Mouse (Mus musculus) inflammation-experienced regulatory T-cells, adult 6 months (primary cell): ENCODE data around the gene Rps10. TPM values are rescaled to one million over a fixed set of nuclear protein-coding genes. Genes with fewer than 3 reads are reported as not detected.
A peak's percentile ranks its signal among the peaks of the same experiment; 100 is the strongest.

ENCODE experiments used
- ATAC-seq: one replicate; pipeline ENCODE4 v1.8.0; 2017
- polyA plus RNA-seq, 3 experiments: library from polyadenylated mRNA; unstranded; fragments of 100-300 nt; shearing (Covaris generic); gene quantifications; one replicate each; pipeline ENCODE4 v1.2.1; 2017

Gene Rps10
- polyA plus RNA-seq, result 1,000 to 10,000 TPM; 1,299 to 2,086 (median 1,613) TPM

GRCm38 (mm10) chr17:27636132-27637020 lies at the start of gene Rps10:
Gene Rps10 (minus strand): TSS chr17:27636669.
- no peak for ATAC-seq

DNA sequence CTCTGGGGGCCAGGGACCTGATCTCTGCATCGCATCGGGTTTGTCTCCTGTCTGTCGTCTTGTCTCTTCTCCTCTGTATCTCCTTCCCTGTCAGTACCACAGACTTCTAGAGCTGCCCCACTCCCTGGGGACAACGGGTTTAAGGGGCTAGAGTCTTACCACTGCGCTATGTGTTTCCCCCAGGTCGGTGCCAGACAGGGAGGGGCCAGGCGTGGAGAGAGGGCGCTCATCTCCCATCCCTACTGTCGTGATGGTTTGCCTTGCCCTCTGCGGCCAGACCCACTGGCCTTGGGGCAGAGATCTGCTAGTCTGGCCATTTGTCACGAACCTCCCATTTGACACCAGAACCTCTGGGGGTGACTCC lies 49.1 kb upstream of the Rps10 start:
- no peak for ATAC-seq

- peak; percentile 52 for ATAC-seq
These were observed 48.5 kb upstream of the Rps10 start for GRCm38 (mm10) chr17:27684886-27685549.

GRCm38 (mm10) chr17:27678924-27679813 lies 42.7 kb upstream of the Rps10 start:
- ATAC-seq, result no peak

- ATAC-seq, result no peak
These were observed 41.3 kb upstream of the Rps10 start for GRCm38 (mm10) chr17:27677756-27678155.

GRCm38 (mm10) chr17:27676270-27676669 lies 39.8 kb upstream of the Rps10 start:
- no peak for ATAC-seq

DNA sequence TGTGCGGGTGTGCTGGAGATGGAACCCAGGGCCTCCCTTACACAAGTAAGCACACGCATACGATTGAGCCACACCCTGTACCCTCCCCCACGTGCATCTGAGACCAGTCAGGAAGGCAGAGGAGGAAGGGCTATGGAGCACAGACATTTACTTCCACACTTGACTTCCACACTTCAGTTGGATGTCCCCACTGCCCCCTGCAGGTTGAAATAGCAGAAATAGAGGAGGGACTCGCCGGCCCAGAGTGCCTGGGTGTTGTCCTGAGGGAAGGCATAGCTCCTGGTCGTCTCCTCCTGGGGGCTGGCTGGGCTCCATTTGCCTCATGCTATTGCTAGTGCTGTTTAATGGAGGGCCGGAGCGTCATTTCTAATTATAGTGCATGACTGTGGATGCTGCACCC lies 39.0 kb upstream of the Rps10 start:
- ATAC-seq, result no peak

- no peak for ATAC-seq
These were observed 37.5 kb upstream of the Rps10 start for GRCm38 (mm10) chr17:27673945-27674344.

DNA sequence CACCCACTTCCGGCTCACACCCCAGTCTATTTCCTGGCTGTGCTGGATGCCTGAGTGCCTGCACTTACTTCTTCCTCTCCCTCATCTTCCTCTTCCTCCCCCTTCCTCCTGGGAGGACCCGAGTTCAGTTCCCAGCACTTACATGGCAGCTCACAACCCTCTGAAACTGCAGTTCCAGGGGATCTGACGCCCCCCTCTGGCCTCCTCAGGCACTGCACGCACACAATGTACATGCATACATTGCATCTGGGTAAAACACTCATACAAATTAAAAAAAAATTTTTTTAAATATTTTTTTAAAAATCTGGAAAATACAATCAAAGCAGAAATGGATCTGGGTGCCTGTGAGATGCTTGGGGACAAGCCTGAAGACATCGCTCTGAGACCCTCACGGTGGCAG lies 35.3 kb upstream of the Rps10 start:
- ATAC-seq, result no peak

GRCm38 (mm10) chr17:27658767-27659166 lies 22.3 kb upstream of the Rps10 start:
- peak; percentile 36 for ATAC-seq

GRCm38 (mm10) chr17:27657123-27657522 lies 20.7 kb upstream of the Rps10 start:
- ATAC-seq, result no peak

GRCm38 (mm10) chr17:27656414-27656813 lies 19.9 kb upstream of the Rps10 start:
- ATAC-seq, result no peak

- ATAC-seq, result peak; percentile 38
These were observed 19.5 kb upstream of the Rps10 start for GRCm38 (mm10) chr17:27656011-27656399.

DNA sequence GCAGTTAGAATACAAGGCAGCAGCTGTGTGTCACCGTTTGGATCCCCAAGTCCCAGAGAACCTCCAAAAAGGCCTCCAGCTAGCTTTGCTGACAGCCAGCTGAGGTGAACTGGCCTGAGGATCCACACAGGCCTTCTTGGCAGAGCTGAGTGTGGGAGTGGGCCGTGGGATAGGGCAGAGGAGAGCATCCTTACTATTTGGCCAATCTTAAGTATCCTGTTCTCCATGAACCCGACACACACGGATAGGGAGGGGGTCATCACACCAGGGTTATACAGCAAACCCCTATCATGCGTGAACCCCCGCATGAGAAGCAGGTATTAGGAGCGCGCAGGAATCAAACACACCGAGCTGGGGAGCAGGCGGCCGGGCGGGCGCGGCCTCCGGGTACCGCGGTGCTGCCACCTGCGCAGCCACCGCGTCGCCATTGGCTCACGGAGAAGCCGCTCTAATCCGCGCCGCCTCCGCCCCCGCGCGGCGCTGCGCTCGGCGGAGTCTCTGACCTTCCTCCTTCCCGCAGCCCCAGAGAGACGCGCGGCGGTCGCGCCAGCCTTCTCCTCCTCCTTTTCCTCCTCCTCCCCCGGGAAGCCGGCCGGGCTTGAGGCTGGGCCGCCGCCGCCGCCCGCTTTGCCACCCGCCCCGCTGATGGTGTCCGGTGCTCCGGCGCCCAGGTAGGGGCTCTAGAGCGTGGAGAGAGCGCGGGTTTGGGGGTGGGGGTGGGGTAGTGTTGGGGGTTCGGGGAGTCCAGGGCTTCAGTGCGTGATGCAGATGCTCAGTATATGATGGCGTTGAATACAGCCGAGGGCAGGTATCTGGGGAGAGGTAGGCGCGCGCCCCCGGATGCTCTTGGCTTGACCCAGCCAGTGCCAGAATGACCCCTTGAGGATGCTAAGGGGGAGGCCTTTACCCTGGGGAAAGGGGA lies 18.9 kb upstream of the Rps10 start, which contains the start of gene Pacsin1:
Gene Pacsin1, plus strand, starts transcription at position 421 of the 922 bp plus-strand sequence.
- peak; percentile 74 for ATAC-seq

DNA sequence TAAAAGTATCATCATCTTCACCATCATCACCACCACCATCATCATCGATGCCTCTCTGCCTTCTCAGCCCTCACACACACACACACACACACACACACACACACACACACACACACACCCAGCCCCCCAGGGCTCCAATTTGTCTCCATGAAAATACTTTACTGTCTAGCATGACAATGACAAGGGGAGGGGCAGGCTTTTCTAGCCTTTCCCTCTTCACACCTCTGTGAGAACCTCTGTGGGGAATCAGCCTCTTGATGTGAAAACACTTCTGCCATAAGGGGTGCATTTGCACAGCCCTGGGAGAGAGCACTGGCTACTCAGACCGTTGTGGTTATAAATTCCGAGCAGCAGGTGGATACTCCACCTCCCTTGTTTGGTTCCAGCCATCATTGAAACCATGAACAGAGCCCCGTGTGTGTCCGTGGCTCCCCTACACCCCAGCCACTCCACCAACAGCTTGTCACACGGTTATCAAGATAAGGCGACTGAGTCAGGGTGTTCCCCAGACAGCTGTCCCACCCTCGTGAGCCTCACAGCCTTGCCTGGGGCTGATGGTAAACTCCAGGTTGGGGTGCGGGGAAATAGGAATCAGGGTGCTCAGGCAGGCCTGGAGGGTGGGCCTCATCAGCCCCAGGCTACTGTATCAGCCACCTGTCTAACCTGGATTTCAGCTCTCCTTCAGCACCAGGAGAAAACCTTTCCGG lies 16.9 kb upstream of the Rps10 start:
- ATAC-seq, result no peak

GRCm38 (mm10) chr17:27652046-27652790 lies 15.7 kb upstream of the Rps10 start:
- ATAC-seq, result peak; percentile 41

- no peak for ATAC-seq
These were observed 14.1 kb upstream of the Rps10 start for GRCm38 (mm10) chr17:27650586-27650985.

DNA sequence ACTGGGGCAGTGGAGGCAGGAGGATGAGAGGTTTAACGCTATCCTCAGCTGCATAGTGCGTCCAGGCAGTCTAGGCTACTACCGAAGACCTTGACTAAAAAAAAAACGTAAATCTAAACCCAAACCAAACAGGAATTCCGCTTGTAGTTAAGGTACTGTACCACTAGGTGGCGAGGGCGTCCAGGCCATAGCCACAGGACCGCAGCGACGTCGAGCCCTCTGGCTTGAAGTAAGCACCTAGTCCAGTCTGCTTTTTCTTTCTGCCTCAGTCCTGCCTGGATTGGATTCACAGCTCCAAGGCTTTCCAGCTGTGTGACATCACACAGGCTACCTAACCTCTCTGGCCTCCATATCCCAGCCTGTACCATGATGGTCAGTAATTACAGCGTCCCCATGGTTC lies 13.7 kb upstream of the Rps10 start:
- ATAC-seq, result peak; percentile 73

DNA sequence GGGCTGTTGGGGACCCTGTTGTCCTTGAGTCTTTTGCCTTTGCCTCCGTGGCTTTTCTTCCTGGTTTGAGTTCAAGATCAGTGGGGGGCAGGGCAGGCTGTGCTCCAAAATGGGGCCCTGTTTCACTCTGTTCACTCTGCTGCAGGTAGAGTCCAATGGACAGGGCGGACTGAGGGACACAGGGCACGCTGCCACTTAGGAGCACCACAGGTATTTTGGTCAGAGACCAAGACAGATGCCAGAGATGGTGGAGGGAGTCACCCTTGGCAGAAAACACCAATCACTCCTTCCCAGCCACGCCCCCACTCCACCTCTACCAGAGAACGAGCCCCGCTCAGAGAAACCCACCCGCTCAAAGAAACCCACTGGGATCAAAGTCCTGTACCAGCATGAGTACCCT lies 9.3 kb upstream of the Rps10 start:
- no peak for ATAC-seq

GRCm38 (mm10) chr17:27644572-27644971 lies 8.1 kb upstream of the Rps10 start:
- ATAC-seq, result no peak
